Mouse (Mus musculus): ENCODE measurements around the gene Nadk2.

GRCm38 (mm10) chr15:9089136-9089720, 18.2 kb downstream of the Nadk2 start:
- TF ChIP-seq TAL1 (IDR thresholded peaks at IDR 0.05; ENCODE audit: low read length) (no peak), GATA1 (IDR thresholded peaks at IDR 0.05; ENCODE audit: low read length) (no peak)
